Mouse (Mus musculus) heart, adult 8-10 months (tissue): ENCODE measurements around the gene Fam131b. TPM values are rescaled to one million over a fixed set of nuclear protein-coding genes. Genes with fewer than 3 reads are reported as not detected.
A peak's percentile ranks its signal among the peaks of the same experiment; 100 is the strongest.

Source experiments
- DNase-seq: peaks from one replicate; pipeline ENCODE4 v3.0.0; 2022; ENCODE audit warnings: low spot score
- total RNA-seq, 4 experiments: library from RNA; stranded (reverse); gene quantifications; 2 replicates each; pipeline ENCODE4 v1.2.4; 2022

Fam131b gene
- total RNA-seq, 4 experiments from 2014 or later: 0.44 to 0.82 (median 0.51) TPM

- DNase-seq: no peak
Measured at GRCm38 (mm10) chr6:42355794-42356600, 31.6 kb upstream of the Fam131b start.

GRCm38 (mm10) chr6:42355366-42355765, 30.9 kb upstream of the Fam131b start:
- DNase-seq: no peak

GRCm38 (mm10) chr6:42354076-42355019, 29.9 kb upstream of the Fam131b start:
- no peak for DNase-seq

GRCm38 (mm10) chr6:42353180-42353579, 28.7 kb upstream of the Fam131b start:
- no peak for DNase-seq

- no peak for DNase-seq
Measured at GRCm38 (mm10) chr6:42352486-42352846, 28.0 kb upstream of the Fam131b start.

GRCm38 (mm10) chr6:42351776-42352485, 27.5 kb upstream of the Fam131b start:
- no peak for DNase-seq

- DNase-seq: no peak
Measured at GRCm38 (mm10) chr6:42350968-42351775, 26.7 kb upstream of the Fam131b start.

GRCm38 (mm10) chr6:42350021-42350967, 25.9 kb upstream of the Fam131b start:
- DNase-seq: peak; percentile 81

- DNase-seq: peak; percentile 95
Measured at GRCm38 (mm10) chr6:42349426-42350020, 25.1 kb upstream of the Fam131b start, which contains the start of gene Zyx. Gene Zyx, plus strand, starts transcription at chr6:42349630.

- peak; percentile 87 for DNase-seq
Measured at GRCm38 (mm10) chr6:42349006-42349425, 24.6 kb upstream of the Fam131b start.

- DNase-seq: no peak
Measured at GRCm38 (mm10) chr6:42348281-42349005, 24.0 kb upstream of the Fam131b start.

GRCm38 (mm10) chr6:42344255-42344654, 19.8 kb upstream of the Fam131b start:
- DNase-seq: no peak

GRCm38 (mm10) chr6:42343361-42344120, 19.1 kb upstream of the Fam131b start:
- DNase-seq: no peak

GRCm38 (mm10) chr6:42342171-42342570, 17.7 kb upstream of the Fam131b start:
- no peak for DNase-seq

GRCm38 (mm10) chr6:42339981-42340380, 15.5 kb upstream of the Fam131b start:
- no peak for DNase-seq

GRCm38 (mm10) chr6:42339189-42339588, 14.7 kb upstream of the Fam131b start:
- DNase-seq: no peak

GRCm38 (mm10) chr6:42330946-42331345, 6.5 kb upstream of the Fam131b start:
- DNase-seq: no peak

- DNase-seq: no peak
Measured at GRCm38 (mm10) chr6:42330216-42330615, 5.8 kb upstream of the Fam131b start.
